Mouse (Mus musculus) activated CD4-positive, CD25-positive, alpha-beta regulatory T cell (primary cell): ENCODE results near the gene Rhoq. TPM values are rescaled to one million over a fixed set of nuclear protein-coding genes. Genes with fewer than 3 reads are reported as not detected.

ENCODE experiments used
- polyA plus RNA-seq, 2 experiments: library from polyadenylated mRNA; unstranded; fragments of 100-300 nt; shearing (Covaris generic); gene quantifications; one replicate each; pipeline ENCODE4 v1.2.1; 2017

Gene Rhoq
- polyA plus RNA-seq, result 1 to 10 TPM; 2.2 to 5.1 TPM

GRCm38 (mm10) chr17:86962894-86963585 lies at the start of gene Rhoq:
Gene Rhoq, plus strand, starts transcription at chr17:86963082.

DNA sequence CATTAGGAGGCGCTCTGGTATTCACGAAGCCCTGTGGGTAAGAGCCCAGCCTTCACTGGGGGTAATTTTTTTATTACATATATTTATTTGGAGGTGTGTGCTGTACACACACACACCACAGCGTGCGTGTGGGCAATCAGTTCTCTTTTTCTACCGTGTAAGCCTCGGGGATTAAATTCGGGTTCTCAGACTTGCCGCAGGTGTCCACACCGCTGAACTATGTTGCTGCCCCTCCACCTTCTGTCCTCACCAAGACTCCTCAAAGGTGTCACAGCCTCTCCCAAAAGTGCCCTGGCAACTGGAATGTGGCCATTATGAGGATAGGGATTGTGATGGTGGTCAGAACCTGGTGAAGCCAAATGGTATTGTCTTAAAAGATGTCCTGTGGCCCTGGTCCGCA lies 45.8 kb upstream of the Rhoq start, which contains the start of gene Tmem247:
Tmem247 (plus strand) TSS at position 301 of the 400 bp plus-strand sequence.

GRCm38 (mm10) chr17:86947840-86948796 lies 14.8 kb upstream of the Rhoq start, which contains the start of gene Atp6v1e2:
Gene Atp6v1e2, minus strand, starts transcription at chr17:86947897.

DNA sequence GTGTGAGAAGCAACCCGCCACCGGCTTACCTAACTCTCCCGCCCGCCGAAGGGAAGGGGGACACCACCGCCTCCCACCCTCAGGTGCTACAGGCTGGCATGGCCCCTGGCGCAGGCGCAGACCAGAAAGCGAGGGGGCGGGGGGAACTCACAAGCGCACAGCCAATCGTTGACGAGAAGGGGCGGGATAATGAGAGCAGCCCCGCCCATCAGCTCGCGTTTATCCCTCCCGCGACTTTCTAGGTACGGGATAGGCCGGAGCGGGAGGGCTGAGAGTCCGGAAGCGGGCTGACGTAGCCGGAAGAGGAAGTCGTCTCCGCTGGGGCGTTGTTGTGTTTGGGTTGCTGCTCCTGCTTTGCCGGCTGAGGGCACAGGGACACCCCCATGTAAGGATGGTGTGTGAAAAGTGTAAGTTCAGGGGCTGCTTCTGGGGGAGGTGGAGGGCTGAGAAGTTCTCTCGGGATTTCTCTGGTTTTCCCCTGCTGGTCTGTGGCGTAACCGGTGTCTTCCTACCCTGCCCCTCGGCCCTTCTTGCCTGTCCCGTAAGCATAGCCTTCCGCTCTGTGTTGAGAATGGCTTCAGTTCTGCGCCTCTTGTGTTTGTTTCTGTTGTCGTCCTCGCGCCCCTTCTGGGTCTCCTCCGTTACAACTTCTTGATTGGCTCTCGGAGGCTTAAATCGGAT lies 62.5 kb downstream of the Rhoq start, which contains the start of the genes Pigf and Cript:
Pigf (minus strand) TSS at position 138 of the 681 bp plus-strand sequence.
Cript (plus strand) TSS at position 282 of the 681 bp plus-strand sequence.

Other genes starting within 250 kb of the Rhoq start
- gene Epas1, start 209.4 kb upstream of the Rhoq start, polyA plus RNA-seq, result 10 to 100 TPM in 1 of 2 experiments, 1 to 10 TPM in 1; 1.5 to 11.5 TPM
- under 1 TPM in 1 of 2 experiments, not detected in 1; 0.79 TPM for gene Tmem247, start 45.7 kb upstream of the Rhoq start, polyA plus RNA-seq
- gene Atp6v1e2, start 15.2 kb upstream of the Rhoq start, polyA plus RNA-seq, result not detected
- 10 to 100 TPM; 19.3 to 19.5 TPM for gene Pigf, start 62.3 kb downstream of the Rhoq start, polyA plus RNA-seq
- 100 to 1,000 TPM; 135 to 137 TPM for gene Cript, start 62.5 kb downstream of the Rhoq start, polyA plus RNA-seq
- 10 to 100 TPM in 1 of 2 experiments, 1 to 10 TPM in 1; 8.6 to 11.1 TPM for gene Socs5, start 144.6 kb downstream of the Rhoq start, polyA plus RNA-seq